Mouse (Mus musculus) embryonic fibroblast, embryonic 13.5 days (primary cell): ENCODE measurements at regions not wholly inside any gene's neighbourhood (a gene's known extent, or its start where the extent isn't known, plus 50 kb on each side); places are given as distances from the start of the nearest gene placed in this dataset.

ENCODE experiments used
- H3K27ac ChIP-seq: 2 replicates; pipeline ENCODE4 v1.5.1; 2012; ENCODE audit warnings: low read length, control low read depth, inconsistent platforms; ENCODE audit not compliant: insufficient read depth
- H3K4me1 ChIP-seq: 2 replicates; pipeline ENCODE4 v1.6.1; 2011; ENCODE audit warnings: low read length; ENCODE audit not compliant: control insufficient read depth, insufficient read depth
- H3K4me3 ChIP-seq: 2 replicates; pipeline ENCODE4 v1.5.1; 2011; ENCODE audit warnings: mild to moderate bottlenecking, control low read depth, low read length; ENCODE audit not compliant: insufficient read depth
- CTCF ChIP-seq: IDR thresholded peaks from 2 replicates; pipeline ENCODE4 v1.5.1; 2011; ENCODE audit warnings: mild to moderate bottlenecking, control low read depth, low read length, moderate library complexity, borderline replicate concordance; ENCODE audit not compliant: insufficient read depth
- POLR2A ChIP-seq: IDR thresholded peaks from 2 replicates; pipeline ENCODE4 v1.6.1; 2011; ENCODE audit warnings: low read depth, mild to moderate bottlenecking, control low read depth, low read length, moderate library complexity

- no peak for TF ChIP-seq POLR2A
- no peak for TF ChIP-seq CTCF
- H3K4me1 ChIP-seq: no peaks in the 10 kb centered on the region
- no peak overlapping the region for H3K4me3 ChIP-seq
- no peak overlapping the region for H3K27ac ChIP-seq
Measured at GRCm38 (mm10) chr13:75543595-75543994, 163.0 kb upstream of the Ell2 start.

GRCm38 (mm10) chr13:75544728-75545127 is 161.8 kb upstream of the Ell2 start:
- Histone ChIP-seq H3K27ac (no peak overlapping the region), H3K4me1 (no peaks in the 10 kb centered on the region), H3K4me3 (no peak overlapping the region)
- TF ChIP-seq POLR2A (no peak), CTCF (no peak)

GRCm38 (mm10) chr13:75547791-75548190 is 158.8 kb upstream of the Ell2 start:
- no peak for TF ChIP-seq CTCF
- TF ChIP-seq POLR2A: no peak
- Histone ChIP-seq H3K27ac (no peak overlapping the region), H3K4me3 (no peak overlapping the region), H3K4me1 (no peaks in the 10 kb centered on the region)

GRCm38 (mm10) chr13:75578971-75579370 is 127.6 kb upstream of the Ell2 start:
- Histone ChIP-seq H3K27ac (no peak overlapping the region), H3K4me1 (no peaks in the 10 kb centered on the region), H3K4me3 (no peak overlapping the region)
- no peak for TF ChIP-seq POLR2A
- no peak for TF ChIP-seq CTCF

GRCm38 (mm10) chr13:75590836-75591235 is 115.7 kb upstream of the Ell2 start:
- H3K4me3 ChIP-seq: no peak overlapping the region
- TF ChIP-seq CTCF: no peak
- no peak for TF ChIP-seq POLR2A
- no peaks in the 10 kb centered on the region for H3K4me1 ChIP-seq
- no peak overlapping the region for H3K27ac ChIP-seq

- no peak overlapping the region for H3K4me3 ChIP-seq
- H3K4me1 ChIP-seq: no peaks in the 10 kb centered on the region; the same call in 1 of the 2 replicates
- no peak overlapping the region for H3K27ac ChIP-seq
- TF ChIP-seq CTCF (no peak), POLR2A (no peak)
Measured at GRCm38 (mm10) chr13:75596856-75597255, 109.7 kb upstream of the Ell2 start.

- TF ChIP-seq CTCF: no peak
- H3K4me1 ChIP-seq: no peaks in the 10 kb centered on the region; the same call in 1 of the 2 replicates
- H3K4me3 ChIP-seq: no peak overlapping the region
Measured at GRCm38 (mm10) chr13:75598186-75598585, 108.4 kb upstream of the Ell2 start.

GRCm38 (mm10) chr13:75598675-75599074 is 107.9 kb upstream of the Ell2 start:
- Histone ChIP-seq H3K27ac (no peak overlapping the region), H3K4me1 (no peaks in the 10 kb centered on the region; the same call in 1 of the 2 replicates), H3K4me3 (no peak overlapping the region)
- TF ChIP-seq POLR2A: no peak
- TF ChIP-seq CTCF: no peak

More at GRCm38 (mm10) chr13:75598186-75598585, 108.4 kb upstream of the Ell2 start:
- no peak overlapping the region for H3K27ac ChIP-seq

- Histone ChIP-seq H3K4me1 (no peaks in the 10 kb centered on the region), H3K4me3 (no peak overlapping the region), H3K27ac (no peak overlapping the region)
- TF ChIP-seq CTCF (no peak), POLR2A (no peak)
Measured at GRCm38 (mm10) chr13:75623229-75623628, 83.3 kb upstream of the Ell2 start.

- TF ChIP-seq CTCF: no peak
- no peak for TF ChIP-seq POLR2A
- Histone ChIP-seq H3K4me3 (no peak overlapping the region), H3K27ac (no peak overlapping the region), H3K4me1 (no peaks in the 10 kb centered on the region)
Measured at GRCm38 (mm10) chr13:75627405-75627804, 79.2 kb upstream of the Ell2 start.

GRCm38 (mm10) chr13:75631048-75631447 is 75.5 kb upstream of the Ell2 start:
- no peak overlapping the region for H3K27ac ChIP-seq
- no peak for TF ChIP-seq CTCF
- TF ChIP-seq POLR2A: no peak
- H3K4me3 ChIP-seq: no peak overlapping the region
- no peaks in the 10 kb centered on the region for H3K4me1 ChIP-seq

GRCm38 (mm10) chr13:75647513-75647912 is 59.0 kb upstream of the Ell2 start:
- H3K4me1 ChIP-seq: no peaks in the 10 kb centered on the region
- TF ChIP-seq CTCF: no peak
- TF ChIP-seq POLR2A: no peak
- no peak overlapping the region for H3K4me3 ChIP-seq
- no peak overlapping the region for H3K27ac ChIP-seq
